Mouse (Mus musculus): ENCODE data around the gene Cmtm8.

GRCm38 (mm10) chr9:114815315-114815714, 28.6 kb downstream of the Cmtm8 start:
- peak; percentile 82 for TF ChIP-seq CTCF (conservative IDR thresholded peaks at IDR 0.05; ENCODE audit: insufficient read depth, insufficient read length, low read depth, low read length)
- no peak for TF ChIP-seq POLR2A (IDR thresholded peaks at IDR 0.05; ENCODE audit: low read depth, low read length)

All from kidney, adult 2 months (tissue).